Mouse (Mus musculus) lung, postnatal 4 days (tissue): ENCODE results near the gene Slc26a10.

ENCODE experiments used
- DNase-seq, 2 experiments: peaks; one replicate each; pipeline ENCODE4 v3.0.0; 2021

Slc26a10 gene

GRCm38 (mm10) chr10:127127711-127128279 is 52.6 kb downstream of the Slc26a10 start:
- no peak for DNase-seq

GRCm38 (mm10) chr10:127126579-127126978 is 53.9 kb downstream of the Slc26a10 start:
- no peak for DNase-seq

- DNase-seq: peak; percentile 38 to 43
Observed at GRCm38 (mm10) chr10:127125210-127126001, 55.0 kb downstream of the Slc26a10 start.

GRCm38 (mm10) chr10:127123436-127123805 is 57.0 kb downstream of the Slc26a10 start:
- DNase-seq: peak in 1 of 2 experiments; percentile 75

- DNase-seq: no peak
Observed at GRCm38 (mm10) chr10:127122784-127123435, 57.5 kb downstream of the Slc26a10 start.

- no peak for DNase-seq
Observed at GRCm38 (mm10) chr10:127122018-127122417, 58.4 kb downstream of the Slc26a10 start.
